Mouse (Mus musculus) kidney, embryonic 16.5 days (tissue): Measurements from ENCODE around the gene Ooep. TPM values are rescaled to one million over a fixed set of nuclear protein-coding genes. Genes with fewer than 3 reads are reported as not detected.
A peak's percentile ranks its signal among the peaks of the same experiment; 100 is the strongest.
"Not testable (repeated sequence)": the region's sequence is repeated elsewhere in the genome, so short reads cannot be mapped to it uniquely, and the experiment has no call there.

Experiments
- ATAC-seq: fragments of 200-750 bp; cut with Nextera tagmentation; 2 replicates; pipeline ENCODE4 v1.8.0; 2017; ENCODE audit warnings: moderate TSS enrichment; ENCODE audit not compliant: low FRiP score, low TSS enrichment
- H3K27ac ChIP-seq: fragments of 300-500 bp; sonication (generic); 2 replicates; pipeline ENCODE4 v1.5.1; 2014; ENCODE audit warnings: low read length
- H3K27me3 ChIP-seq: fragments of 300-500 bp; sonication (generic); 2 replicates; pipeline ENCODE4 v1.6.1; 2014; ENCODE audit warnings: low read length, control low read depth, mixed read lengths; ENCODE audit not compliant: insufficient read depth
- H3K36me3 ChIP-seq: fragments of 300-500 bp; sonication (generic); 2 replicates; pipeline ENCODE4 v1.6.1; 2014; ENCODE audit warnings: low read length, control low read depth, mixed read lengths; ENCODE audit not compliant: insufficient read depth
- H3K4me1 ChIP-seq: fragments of 300-500 bp; sonication (generic); 2 replicates; pipeline ENCODE4 v1.6.1; 2014; ENCODE audit warnings: low read length, control low read depth, mixed read lengths; ENCODE audit not compliant: insufficient read depth
- H3K4me2 ChIP-seq: fragments of 300-500 bp; sonication (generic); replicated peaks from 2 replicates; pipeline ENCODE4 v1.6.1; 2014; ENCODE audit warnings: low read depth, low read length
- H3K4me3 ChIP-seq: fragments of 300-500 bp; sonication (generic); 2 replicates; pipeline ENCODE4 v1.5.1; 2014; ENCODE audit warnings: mild to moderate bottlenecking, low read length
- H3K9ac ChIP-seq: fragments of 300-500 bp; sonication (generic); replicated peaks from 2 replicates; pipeline ENCODE4 v1.6.1; 2014; ENCODE audit warnings: low read length
- H3K9me3 ChIP-seq: fragments of 300-500 bp; sonication (generic); 2 replicates; pipeline ENCODE4 v1.6.1; 2016; ENCODE audit warnings: low read length, control low read depth
- WGBS: fragments of 180-500 bp; shearing (Covaris S2); extraction: QIAGEN DNeasy Blood & Tissue Kit; methylation state at CpG from one replicate; pipeline ENCODE4 v1.1.7; 2014; 5-methylcytosine and 5-hydroxymethylcytosine counted together
- polyA plus RNA-seq: library from polyadenylated mRNA; unstranded; fragments of >200 nt; fragmentation: Nextera tagmentation; extraction: Ambion mirVana; gene quantifications from 2 replicates; pipeline ENCODE4 v1.2.1, GENCODE M21; 2015

Ooep gene
- polyA plus RNA-seq, 1 experiment from 2014 or later = 1.6 TPM

GRCm38 (mm10) chr9:78342494-78342893, 36.0 kb downstream of the Ooep start:
- H3K4me2 ChIP-seq, H3K36me3 ChIP-seq, H3K9me3 ChIP-seq, H3K9ac ChIP-seq, H3K27me3 ChIP-seq, H3K4me3 ChIP-seq, H3K4me1 ChIP-seq: not testable (repeated sequence)
- ATAC-seq = peak; percentile 65; the same call in 1 of the 2 replicates
- WGBS = 81% methylated on average over 4 of the region's 4 CpGs
- H3K27ac ChIP-seq = peak overlapping the region; percentile 61; the same call in 1 of the 2 replicates

- H3K27me3 ChIP-seq, ATAC-seq, H3K9ac ChIP-seq: not testable (repeated sequence)
Measured at GRCm38 (mm10) chr9:78340324-78340723, 38.2 kb downstream of the Ooep start.

GRCm38 (mm10) chr9:78337050-78337449, 41.5 kb downstream of the Ooep start:
- H3K4me3 ChIP-seq = not testable (repeated sequence)

More at GRCm38 (mm10) chr9:78340324-78340723, 38.2 kb downstream of the Ooep start:
- 15% methylated on average over 8 of the region's 8 CpGs for WGBS
- not testable (repeated sequence) for H3K9me3 ChIP-seq, H3K36me3 ChIP-seq, H3K4me2 ChIP-seq, H3K27ac ChIP-seq, H3K4me3 ChIP-seq, H3K4me1 ChIP-seq

GRCm38 (mm10) chr9:78327289-78327688, 51.2 kb downstream of the Ooep start, which contains the start of gene Omt2b:
Gene Omt2b, plus strand, starts transcription at chr9:78327589.
- H3K4me1 ChIP-seq, H3K36me3 ChIP-seq, H3K27ac ChIP-seq, ATAC-seq, H3K27me3 ChIP-seq, H3K9ac ChIP-seq, H3K9me3 ChIP-seq, H3K4me2 ChIP-seq, H3K4me3 ChIP-seq: not testable (repeated sequence)
- WGBS = 67% methylated on average over 1 of the region's 1 CpGs

More at GRCm38 (mm10) chr9:78337050-78337449, 41.5 kb downstream of the Ooep start:
- not testable (repeated sequence) for H3K9ac ChIP-seq, H3K36me3 ChIP-seq, H3K27ac ChIP-seq, H3K9me3 ChIP-seq, H3K4me2 ChIP-seq, H3K4me1 ChIP-seq, H3K27me3 ChIP-seq
- ATAC-seq = peak; percentile 63

Other genes with a start within 250 kb of the Ooep start
- 134 and 150 TPM in 2 replicates for gene Gsta4, start 196.0 kb downstream of the Ooep start, polyA plus RNA-seq
- gene Gsta1, start 148.1 kb downstream of the Ooep start, polyA plus RNA-seq = 2.8 TPM in 2 replicates
- gene Gm3776, start 121.6 kb downstream of the Ooep start, polyA plus RNA-seq = 0.58 and 1.5 TPM in 2 replicates
- gene Gm10639, start 88.8 kb downstream of the Ooep start, polyA plus RNA-seq = 30.2 and 34.9 TPM in 2 replicates
- not detected in 2 replicates for gene Omt2a, start 63.9 kb downstream of the Ooep start, polyA plus RNA-seq
- gene Omt2b, start 51.1 kb downstream of the Ooep start, polyA plus RNA-seq = not detected in 2 replicates
- gene Gsta2, start 22.9 kb downstream of the Ooep start, polyA plus RNA-seq = 92.0 and 109 TPM in 2 replicates
- gene Dppa5a, start 10.5 kb downstream of the Ooep start, polyA plus RNA-seq = 0.27 TPM in 1 of 2 replicates, not detected in the other
- gene Ddx43, start 17.1 kb upstream of the Ooep start, polyA plus RNA-seq = 0.28 and 0.50 TPM in 2 replicates
- 2.1 and 2.8 TPM in 2 replicates for gene Cgas, start 64.5 kb upstream of the Ooep start, polyA plus RNA-seq
- gene Mto1, start 69.5 kb upstream of the Ooep start, polyA plus RNA-seq = 27.9 and 30.1 TPM in 2 replicates
- 0.65 and 0.66 TPM in 2 replicates for gene Gm17324, start 70.1 kb upstream of the Ooep start, polyA plus RNA-seq
- gene Eef1a1, start 110.4 kb upstream of the Ooep start, polyA plus RNA-seq = 5,008 and 5,126 TPM in 2 replicates
- gene Slc17a5, start 209.3 kb upstream of the Ooep start, polyA plus RNA-seq = 18.9 and 19.1 TPM in 2 replicates
- 6.1 and 6.9 TPM in 2 replicates for gene Cd109, start 236.8 kb upstream of the Ooep start, polyA plus RNA-seq